Mouse (Mus musculus): ENCODE measurements at regions not wholly inside any gene's neighbourhood (a gene's known extent, or its start where the extent isn't known, plus 50 kb on each side); places are given as distances from the start of the nearest gene placed in this dataset.

- TF ChIP-seq E2F4 (IDR thresholded peaks at IDR 0.05; ENCODE audit: insufficient replicate concordance, low read depth, low read length) (no peak), MXI1 (IDR thresholded peaks at IDR 0.05; ENCODE audit: low read depth, low read length) (no peak), CTCF (conservative IDR thresholded peaks at IDR 0.05 in 1 of 2, IDR thresholded peaks at IDR 0.05 in 1 of 2; ENCODE audit: low read depth in 2 of 2, low read length in 2 of 2) (no peak), POLR2A (IDR thresholded peaks at IDR 0.05; ENCODE audit: low read depth, low read length) (no peak), RAD21 (IDR thresholded peaks at IDR 0.05; ENCODE audit: low read depth, low read length) (no peak), EP300 (IDR thresholded peaks at IDR 0.05; ENCODE audit: low read length) (no peak), TCF12 (IDR thresholded peaks at IDR 0.05; ENCODE audit: low read depth, low read length) (no peak), KAT2A (IDR thresholded peaks at IDR 0.05; ENCODE audit: insufficient replicate concordance, low read length) (no peak), ZNF384 (IDR thresholded peaks at IDR 0.05; ENCODE audit: low read depth, low read length) (no peak), ZMIZ1 (IDR thresholded peaks at IDR 0.05; ENCODE audit: low read depth, low read length) (no peak), JUN (IDR thresholded peaks at IDR 0.05; ENCODE audit: insufficient read depth, low read depth, low read length) (no peak), ETS1 (conservative IDR thresholded peaks at IDR 0.05; ENCODE audit: low read depth, low read length) (no peak)
Observed at GRCm38 (mm10) chr17:47171801-47172200, 161.4 kb upstream of the Ubr2 start.

Data from CH12.LX (cell line).